9 mouse cellular contexts compared by ENCODE assay signal in the genomic region with DNA sequence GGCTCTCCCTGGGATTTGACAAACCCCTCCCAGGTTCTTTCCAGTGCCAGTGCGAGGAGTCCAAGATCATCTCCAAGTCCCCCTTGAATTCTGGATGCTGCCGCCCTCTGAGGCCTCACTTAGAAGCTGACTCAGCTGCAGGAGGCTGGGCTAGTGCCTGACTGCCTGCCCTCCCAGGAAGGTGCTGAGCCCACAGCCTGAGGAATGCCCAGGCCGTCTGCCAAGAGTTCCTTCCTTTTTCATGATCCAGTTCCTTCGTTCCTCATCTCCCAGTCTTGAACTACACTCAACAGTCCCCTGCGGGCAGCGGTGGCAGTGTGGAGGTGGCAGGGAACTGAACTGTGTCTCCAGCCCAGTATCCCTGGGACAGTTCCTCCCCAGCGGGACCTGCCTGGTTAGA. TPM values are rescaled to one million over a fixed set of nuclear protein-coding genes. Genes with fewer than 3 reads are reported as not detected.
DNase-seq lines count a peak whose midpoint lies in the region; ATAC-seq lines count a peak whose summit lies in the region.
"Had no signal": no experiment of that assay in that cellular context is flagged by ENCODE, and none has a peak within 500 bp of the region (broad histone marks: within the 10 kb centered on the region; RNA-seq: fewer than 3 reads in every experiment).

No protein-coding gene starts in this region.

- no peaks in the 10 kb centered on the region for H3K9me3 ChIP-seq in intestine, embryonic 14.5 days (ENCODE audit: control insufficient read depth, low read length)
- no peaks in the 10 kb centered on the region for H3K9me3 ChIP-seq in intestine, embryonic 15.5 days
- H3K9me3 ChIP-seq: neural tube, embryonic 12.5 days had no signal

- H3K4me3 ChIP-seq in intestine, embryonic 14.5 days (ENCODE audit: low read depth, low read length) = no peak overlapping the region
- no peak overlapping the region for H3K4me3 ChIP-seq in intestine, embryonic 15.5 days (replicated peaks)
- peak overlapping the region; percentile 18; the same call in 1 of the 2 replicates for H3K4me3 ChIP-seq in macrophage (ENCODE audit: inconsistent target)
- H3K4me3 ChIP-seq: neural tube, embryonic 12.5 days had no signal

- no peak overlapping the region for H3K4me2 ChIP-seq in intestine, embryonic 14.5 days (ENCODE audit: low read length)
- H3K4me2 ChIP-seq in intestine, embryonic 15.5 days (replicated peaks) = no peak overlapping the region
- H3K4me2 ChIP-seq: neural tube, embryonic 12.5 days had no signal

- peaks cover 15% of the 10 kb centered on the region for H3K4me1 ChIP-seq in intestine, embryonic 14.5 days (replicated peaks; ENCODE audit: control insufficient read depth, insufficient read depth, low read length)
- peaks cover 12% of the 10 kb centered on the region for H3K4me1 ChIP-seq in intestine, embryonic 15.5 days (replicated peaks)

- peaks cover 10% of the 10 kb centered on the region; the same call in 1 of the 2 replicates for H3K79me2 ChIP-seq in macrophage (ENCODE audit: inconsistent target)

- H3K27me3 ChIP-seq in intestine, embryonic 14.5 days (replicated peaks; ENCODE audit: control insufficient read depth, insufficient read depth, low read length) = no peaks in the 10 kb centered on the region
- H3K27me3 ChIP-seq in intestine, embryonic 15.5 days (replicated peaks) = no peaks in the 10 kb centered on the region
- H3K27me3 ChIP-seq: neural tube, embryonic 12.5 days had no signal

- no peak overlapping the region for H3K27ac ChIP-seq in intestine, embryonic 14.5 days (ENCODE audit: low read depth)
- no peak overlapping the region for H3K27ac ChIP-seq in intestine, embryonic 15.5 days
- peak overlapping the region; percentile 85 for H3K27ac ChIP-seq in macrophage
- H3K27ac ChIP-seq: neural tube, embryonic 12.5 days had no signal

- WGBS in intestine, embryonic 14.5 days = 60% methylated on average over 7 of the region's 7 CpGs
- WGBS in intestine, embryonic 15.5 days = 65% methylated on average over 7 of the region's 7 CpGs
- WGBS in macrophage (ENCODE audit: missing documents) = 43% methylated on average over 7 of the region's 7 CpGs

- ATAC-seq in intestine, embryonic 14.5 days (replicated peaks; ENCODE audit: low FRiP score, low TSS enrichment, low read depth) = no peak
- no peak for ATAC-seq in intestine, embryonic 15.5 days

- no peak overlapping the region for H3K9ac ChIP-seq in intestine, embryonic 14.5 days (ENCODE audit: low read length)
- no peak overlapping the region for H3K9ac ChIP-seq in intestine, embryonic 15.5 days
- H3K9ac ChIP-seq: neural tube, embryonic 12.5 days had no signal

- DNase-seq in intestine, embryonic 14.5 days (ENCODE audit: low spot score) = peak; percentile 50
- peak; percentile 57 for DNase-seq in adrenal gland, adult 8-10 months
- peak; percentile 51 to 62 for DNase-seq in gastrocnemius, adult 8-10 months (ENCODE audit: low spot score in 2 of 2)
- DNase-seq in kidney, adult 8-10 months = peak; percentile 94
- DNase-seq in thymus, postnatal 4 days = no peak
- no peak for DNase-seq in embryo, embryonic 10.5 days (ENCODE audit: low spot score)

- H3K36me3 ChIP-seq in intestine, embryonic 14.5 days (ENCODE audit: control insufficient read depth, insufficient read depth, low read length) = no peaks in the 10 kb centered on the region
- H3K36me3 ChIP-seq in intestine, embryonic 15.5 days = no peaks in the 10 kb centered on the region
- H3K36me3 ChIP-seq in macrophage (ENCODE audit: inconsistent target) = no peaks in the 10 kb centered on the region
- H3K36me3 ChIP-seq: neural tube, embryonic 12.5 days had no signal

RNA-seq across cellular contexts. Expression of gene Ccnl1, which starts 30.4 kb away (rescaled TPM):
- polyA plus RNA-seq in intestine, embryonic 14.5 days (2014; fragmentation: Nextera tagmentation; extraction: Ambion mirVana) = 123 and 130 TPM in 2 replicates
- polyA plus RNA-seq in intestine, embryonic 15.5 days (2015; fragmentation: Nextera tagmentation; extraction: Ambion mirVana) = 93.2 and 97.2 TPM in 2 replicates
- 10 to 100 TPM; 53.2 to 91.9 (median 84.1) TPM for total RNA-seq in adrenal gland, adult 8-10 months (2022)
- total RNA-seq in gastrocnemius, adult 8-10 months (2022) = 10 to 100 TPM in 2 of 4 experiments, 1 to 10 TPM in 2; 8.6 to 17.0 (median 11.7) TPM
- total RNA-seq in macrophage (2018; cell fraction: chromatin; rRNA removed) = 1,000 to 10,000 TPM in 21 of 26 experiments, 100 to 1,000 TPM in 5; 862 to 4,016 (median 1,637) TPM
- 100 to 1,000 TPM in 3 of 26 experiments, 10 to 100 TPM in 23; 25.5 to 128 (median 65.5) TPM for total RNA-seq in macrophage (2018; cell fraction: cytosol; rRNA removed)
- total RNA-seq in macrophage (2018; cell fraction: nucleus; rRNA removed) = 1,000 to 10,000 TPM in 12 of 26 experiments, 100 to 1,000 TPM in 14; 362 to 2,858 (median 990) TPM
- 45.8 to 98.1 TPM (median 64.9 TPM) in 3 replicates for polyA plus RNA-seq in macrophage (2018)

Comparison
In these comparisons a context has a peak if more than half of its experiments do, and no peak if none do; other contexts are left out.
1. DNase-seq: peak in intestine, embryonic 14.5 days (single experiment), adrenal gland, adult 8-10 months (single experiment), gastrocnemius, adult 8-10 months (2 of 2) and kidney, adult 8-10 months (2 of 2); none in thymus, postnatal 4 days (single experiment) and embryo, embryonic 10.5 days (single experiment).